Mouse (Mus musculus) C2C12 (cell line): ENCODE data around the gene Cpa5.

ENCODE experiments used
- CEBPB ChIP-seq: IDR thresholded peaks from one replicate; pipeline ENCODE4 v1.6.1; 2011; ENCODE audit warnings: low read depth, mild to moderate bottlenecking, control low read depth, moderate library complexity
- CTCF ChIP-seq: IDR thresholded peaks from one replicate; pipeline ENCODE4 v1.5.1; 2011; ENCODE audit not compliant: control insufficient read depth, insufficient read depth, insufficient read length
- MAX ChIP-seq: IDR thresholded peaks from one replicate; pipeline ENCODE4 v1.6.1; 2011; ENCODE audit warnings: mild to moderate bottlenecking, control low read depth
- MYOD1 ChIP-seq: IDR thresholded peaks from one replicate; pipeline ENCODE4 v1.6.1; 2011; ENCODE audit warnings: low read depth; ENCODE audit not compliant: control insufficient read depth, insufficient read length
- MYOG ChIP-seq: IDR thresholded peaks from one replicate; pipeline ENCODE4 v1.6.1; 2011; ENCODE audit not compliant: control insufficient read depth, insufficient read length; ENCODE audit errors: extremely low read depth
- USF1 ChIP-seq: IDR thresholded peaks from one replicate; pipeline ENCODE4 v1.6.1; 2011; ENCODE audit warnings: low read depth, mild to moderate bottlenecking, control low read depth, moderate library complexity

DNA sequence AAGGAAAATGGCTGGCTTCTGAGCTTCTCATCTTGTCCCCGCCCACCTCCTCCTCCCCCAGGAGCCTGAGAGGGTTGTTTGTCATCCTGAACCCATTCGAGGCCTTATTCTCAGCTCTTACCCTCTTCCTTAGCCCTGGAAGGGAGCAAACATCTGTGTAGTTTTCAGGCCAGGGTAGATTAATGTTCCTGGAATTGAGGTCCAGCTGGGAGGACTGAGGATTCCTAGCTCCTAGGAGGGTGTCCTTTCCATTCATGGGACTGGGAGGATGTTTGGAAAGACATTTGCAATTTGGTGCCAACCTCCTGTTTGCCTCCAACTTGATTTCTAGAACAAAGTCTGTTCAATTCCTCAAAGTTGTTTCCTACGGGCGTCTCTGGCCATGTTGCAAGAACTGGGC, 9.8 kb downstream of the Cpa5 start:
- no peak for TF ChIP-seq USF1
- no peak for TF ChIP-seq CTCF
- TF ChIP-seq MYOG = no peak
- TF ChIP-seq CEBPB = no peak
- no peak for TF ChIP-seq MYOD1
- no peak for TF ChIP-seq MAX
